In genomic region chr19:38073226-38073625, GRCm38 (mm10) we compare ENCODE assay signal across 38 mouse cellular contexts. TPM values are rescaled to one million over a fixed set of nuclear protein-coding genes. Genes with fewer than 3 reads are reported as not detected.
"Had no signal": no experiment of that assay in that cellular context is flagged by ENCODE, and none has a peak within 500 bp of the region (broad histone marks: within the 10 kb centered on the region; RNA-seq: fewer than 3 reads in every experiment).

No protein-coding gene starts in this region.

- H3K27me3 ChIP-seq: embryonic facial prominence, embryonic 12.5 days; embryonic facial prominence, embryonic 13.5 days; embryonic facial prominence, embryonic 15.5 days; forebrain, embryonic 12.5 days; forebrain, embryonic 13.5 days; forebrain, embryonic 15.5 days had no signal

- H3K9me3 ChIP-seq: embryonic facial prominence, embryonic 10.5 days; embryonic facial prominence, embryonic 12.5 days; embryonic facial prominence, embryonic 13.5 days; embryonic facial prominence, embryonic 15.5 days; forebrain, embryonic 10.5 days; forebrain, embryonic 12.5 days; forebrain, embryonic 13.5 days; forebrain, embryonic 15.5 days had no signal

- H3K4me3 ChIP-seq: embryonic facial prominence, embryonic 10.5 days; embryonic facial prominence, embryonic 12.5 days; embryonic facial prominence, embryonic 13.5 days; embryonic facial prominence, embryonic 15.5 days; erythroblast, embryonic 14.5 days; forebrain, embryonic 10.5 days; forebrain, embryonic 12.5 days; forebrain, embryonic 13.5 days; forebrain, embryonic 15.5 days; gastrocnemius, adult 2 months; heart, adult 2 months had no signal

- H3K9ac ChIP-seq: embryonic facial prominence, embryonic 12.5 days; embryonic facial prominence, embryonic 13.5 days; embryonic facial prominence, embryonic 15.5 days; forebrain, embryonic 12.5 days; forebrain, embryonic 13.5 days; forebrain, embryonic 15.5 days; forebrain, postnatal 0 days had no signal

- ATAC-seq: forebrain, embryonic 13.5 days; forebrain, embryonic 14.5 days; forebrain, embryonic 15.5 days; forebrain, embryonic 16.5 days; forebrain, postnatal 0 days had no signal

- H3K27ac ChIP-seq: embryonic facial prominence, embryonic 10.5 days; embryonic facial prominence, embryonic 12.5 days; embryonic facial prominence, embryonic 13.5 days; embryonic facial prominence, embryonic 15.5 days; forebrain, embryonic 10.5 days; forebrain, embryonic 12.5 days; forebrain, embryonic 13.5 days; forebrain, embryonic 15.5 days; gastrocnemius, adult 2 months; heart, adult 2 months had no signal

- DNase-seq: cerebellum, adult 2 months; cerebellum, adult 8-10 months; cerebellum, adult 9-10 months; cerebellum, adult 9-11 months; cerebellum, postnatal 10 days; cerebellum, postnatal 14 days; cerebellum, postnatal 25 days; cerebellum, postnatal 36 days; embryo, embryonic 11 days; forebrain, postnatal 0 days; gastrocnemius, adult 2 months; gastrocnemius, postnatal 10 days; gastrocnemius, postnatal 14 days; gastrocnemius, postnatal 25 days; gastrocnemius, postnatal 36 days; heart, adult 2 months had no signal

- H3K4me2 ChIP-seq: embryonic facial prominence, embryonic 12.5 days; embryonic facial prominence, embryonic 13.5 days; embryonic facial prominence, embryonic 15.5 days; forebrain, embryonic 12.5 days; forebrain, embryonic 13.5 days; forebrain, embryonic 15.5 days had no signal

- H3K4me1 ChIP-seq: embryonic facial prominence, embryonic 10.5 days; embryonic facial prominence, embryonic 12.5 days; embryonic facial prominence, embryonic 13.5 days; embryonic facial prominence, embryonic 15.5 days; forebrain, embryonic 10.5 days; forebrain, embryonic 12.5 days; forebrain, embryonic 13.5 days; forebrain, embryonic 15.5 days had no signal

RNA-seq across cellular contexts. Expression of gene Cep55, which starts 18.4 kb away (rescaled TPM):
- total RNA-seq: gastrocnemius, adult 18-20 months; gastrocnemius, adult 2 months; gastrocnemius, adult 8-10 months had no signal
- polyA plus RNA-seq: erythroblast, embryonic 14.5 days had no signal

RNA-seq across cellular contexts. Expression of gene Ffar4, which starts 23.6 kb away (rescaled TPM):
- total RNA-seq: gastrocnemius, adult 18-20 months; gastrocnemius, adult 2 months; gastrocnemius, postnatal 14 days; gastrocnemius, postnatal 36 days; granulocyte monocyte progenitor cell, adult 5-6 weeks; heart, adult 8-10 months had no signal
- polyA plus RNA-seq: cerebellum, adult 2 months; cortical plate, adult 2 months; embryonic facial prominence, embryonic 10.5 days; embryonic facial prominence, embryonic 11.5 days; embryonic facial prominence, embryonic 12.5 days; embryonic facial prominence, embryonic 13.5 days; erythroblast, embryonic 14.5 days; forebrain, embryonic 10.5 days; forebrain, embryonic 11.5 days; forebrain, embryonic 12.5 days; forebrain, embryonic 13.5 days; forebrain, embryonic 16.5 days had no signal

RNA-seq across cellular contexts. Expression of gene Myof, which starts 29.8 kb away (rescaled TPM):
- polyA plus RNA-seq: erythroblast, embryonic 14.5 days had no signal

RNA-seq across cellular contexts. Expression of gene Rbp4, which starts 51.9 kb away (rescaled TPM):
- total RNA-seq: common myeloid progenitor, adult 5-6 weeks; granulocyte monocyte progenitor cell, adult 5-6 weeks had no signal

RNA-seq across cellular contexts. Expression of gene Pde6c, which starts 59.4 kb away (rescaled TPM):
- total RNA-seq: common myeloid progenitor, adult 5-6 weeks; forebrain, postnatal 0 days; gastrocnemius, adult 18-20 months; gastrocnemius, adult 2 months; gastrocnemius, adult 8-10 months; gastrocnemius, postnatal 10 days; gastrocnemius, postnatal 14 days; gastrocnemius, postnatal 25 days; gastrocnemius, postnatal 36 days; gastrocnemius, postnatal 4 days; granulocyte monocyte progenitor cell, adult 5-6 weeks; heart, adult 2 months; heart, adult 8-10 months had no signal
- polyA plus RNA-seq: embryonic facial prominence, embryonic 10.5 days; embryonic facial prominence, embryonic 11.5 days; embryonic facial prominence, embryonic 12.5 days; embryonic facial prominence, embryonic 13.5 days; embryonic facial prominence, embryonic 14.5 days; embryonic facial prominence, embryonic 15.5 days; erythroblast, embryonic 14.5 days; forebrain, embryonic 10.5 days; forebrain, embryonic 11.5 days; forebrain, embryonic 12.5 days; forebrain, embryonic 13.5 days; gonadal fat pad, adult 2 months; heart, adult 2 months had no signal
